ENCODE assay signal across 8 mouse cellular contexts in the genomic region with DNA sequence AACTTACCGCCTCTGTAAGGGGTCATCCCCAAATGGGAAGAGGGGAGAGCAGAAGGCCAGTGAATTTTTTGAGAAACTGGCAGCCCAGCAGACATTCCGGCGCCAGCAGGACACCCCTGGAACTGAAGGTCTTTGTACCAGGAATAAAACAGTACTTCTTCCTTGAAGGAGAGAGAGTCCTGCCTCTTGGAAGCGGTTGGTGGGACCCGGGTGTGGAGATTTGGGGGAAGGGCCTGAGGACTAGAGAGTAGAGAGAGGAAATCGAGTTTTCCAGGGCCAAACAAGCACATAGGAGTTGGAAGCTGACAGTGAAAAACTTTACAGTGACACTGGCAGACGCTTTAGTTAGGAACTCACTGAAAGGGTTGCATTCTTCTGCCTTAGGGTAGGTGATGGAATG.
DNase-seq lines count a peak whose midpoint lies in the region; ATAC-seq lines count a peak whose summit lies in the region.

No protein-coding gene starts in this region.

- H3K4me3 ChIP-seq in heart, embryonic 10.5 days = peak overlapping the region; percentile 61
- H3K4me3 ChIP-seq in limb, embryonic 13.5 days = peak overlapping the region; percentile 46

- H3K4me1 ChIP-seq in heart, embryonic 10.5 days = peaks cover 33% of the 10 kb centered on the region
- H3K4me1 ChIP-seq in limb, embryonic 13.5 days = peaks cover 25% of the 10 kb centered on the region

- DNase-seq in heart, embryonic 10.5 days (ENCODE audit: low spot score) = no peak
- DNase-seq in heart, postnatal 36 days = no peak
- peak; percentile 18 for DNase-seq in right cerebral cortex, postnatal 4 days
- DNase-seq in right cerebral cortex, postnatal 36 days (ENCODE audit: low spot score in 2 of 2) = no peak
- DNase-seq in testis, postnatal 10 days (ENCODE audit: low spot score) = no peak
- DNase-seq in adipocyte (ENCODE audit: low spot score) = no peak
- DNase-seq in thymus, postnatal 10 days (ENCODE audit: low spot score in 2 of 2) = no peak

- 18% methylated on average over 7 of the region's 7 CpGs for WGBS in heart, embryonic 10.5 days
- 18% methylated on average over 7 of the region's 7 CpGs for WGBS in limb, embryonic 13.5 days

- H3K27me3 ChIP-seq in heart, embryonic 10.5 days (ENCODE audit: insufficient read depth, poor library complexity, severe bottlenecking) = peaks cover 10% of the 10 kb centered on the region; the same call in 1 of the 2 replicates
- H3K27me3 ChIP-seq in limb, embryonic 13.5 days = peaks cover 23% of the 10 kb centered on the region

- H3K9me3 ChIP-seq in heart, embryonic 10.5 days = no peaks in the 10 kb centered on the region
- no peaks in the 10 kb centered on the region for H3K9me3 ChIP-seq in limb, embryonic 13.5 days

- no peak overlapping the region for H3K27ac ChIP-seq in heart, embryonic 10.5 days
- no peak overlapping the region for H3K27ac ChIP-seq in limb, embryonic 13.5 days

- intact Hi-C loops in heart, postnatal 36 days (cut with DNase I) = no loop called here

- H3K9ac ChIP-seq in limb, embryonic 13.5 days = 0 out of 2 replicates have a peak overlapping the region, but pooled peaks have one; percentile 58

- peak overlapping the region; percentile 86 for H3K4me2 ChIP-seq in limb, embryonic 13.5 days (replicated peaks)

- H3K36me3 ChIP-seq in heart, embryonic 10.5 days = no peaks in the 10 kb centered on the region
- H3K36me3 ChIP-seq in limb, embryonic 13.5 days = no peaks in the 10 kb centered on the region

- no peak for ATAC-seq in limb, embryonic 13.5 days (ENCODE audit: low FRiP score, low read depth)
